Mouse (Mus musculus) limb, embryonic 13.5 days (tissue): ENCODE results near the gene Mup2. TPM values are rescaled to one million over a fixed set of nuclear protein-coding genes. Genes with fewer than 3 reads are reported as not detected.
"Not testable (repeated sequence)": the region's sequence is repeated elsewhere in the genome, so short reads cannot be mapped to it uniquely, and the experiment has no call there.

Source experiments
- ATAC-seq: fragments of 200-750 bp; cut with Nextera tagmentation; 2 replicates; pipeline ENCODE4 v1.8.0; 2017; ENCODE audit warnings: low read depth, moderate number of reproducible peaks, moderate TSS enrichment; ENCODE audit not compliant: low FRiP score
- H3K27ac ChIP-seq: fragments of 300-500 bp; sonication (generic); 2 replicates; pipeline ENCODE4 v1.5.1; 2015; ENCODE audit warnings: inconsistent platforms, mild to moderate bottlenecking, moderate library complexity
- H3K27me3 ChIP-seq: fragments of 300-500 bp; sonication (generic); 2 replicates; pipeline ENCODE4 v1.6.1; 2015; ENCODE audit warnings: mild to moderate bottlenecking, inconsistent platforms
- H3K36me3 ChIP-seq: fragments of 300-500 bp; sonication (generic); 2 replicates; pipeline ENCODE4 v1.6.1; 2015; ENCODE audit warnings: inconsistent platforms, mild to moderate bottlenecking, moderate library complexity
- H3K4me1 ChIP-seq: fragments of 300-500 bp; sonication (generic); 2 replicates; pipeline ENCODE4 v1.6.1; 2015; ENCODE audit warnings: inconsistent platforms
- H3K4me2 ChIP-seq: fragments of 300-500 bp; sonication (generic); replicated peaks from 2 replicates; pipeline ENCODE4 v1.6.1; 2015; ENCODE audit warnings: inconsistent platforms, mild to moderate bottlenecking, moderate library complexity
- H3K4me3 ChIP-seq: fragments of 300-500 bp; sonication (generic); 2 replicates; pipeline ENCODE4 v1.5.1; 2015; ENCODE audit warnings: moderate library complexity, mild to moderate bottlenecking, inconsistent platforms
- H3K9ac ChIP-seq: fragments of 300-500 bp; sonication (generic); 2 replicates; pipeline ENCODE4 v1.6.1; 2015; ENCODE audit warnings: mild to moderate bottlenecking, inconsistent platforms
- H3K9me3 ChIP-seq: fragments of 300-500 bp; sonication (generic); 2 replicates; pipeline ENCODE4 v1.6.1; 2016; ENCODE audit warnings: inconsistent platforms
- polyA plus RNA-seq: library from polyadenylated mRNA; unstranded; fragments of >200 nt; fragmentation: Nextera tagmentation; extraction: Ambion mirVana; gene quantifications from 2 replicates; pipeline ENCODE4 v1.2.1, GENCODE M21; 2015

Gene Mup2
- 0.27 TPM in 1 of 2 replicates, not detected in the other for polyA plus RNA-seq

DNA sequence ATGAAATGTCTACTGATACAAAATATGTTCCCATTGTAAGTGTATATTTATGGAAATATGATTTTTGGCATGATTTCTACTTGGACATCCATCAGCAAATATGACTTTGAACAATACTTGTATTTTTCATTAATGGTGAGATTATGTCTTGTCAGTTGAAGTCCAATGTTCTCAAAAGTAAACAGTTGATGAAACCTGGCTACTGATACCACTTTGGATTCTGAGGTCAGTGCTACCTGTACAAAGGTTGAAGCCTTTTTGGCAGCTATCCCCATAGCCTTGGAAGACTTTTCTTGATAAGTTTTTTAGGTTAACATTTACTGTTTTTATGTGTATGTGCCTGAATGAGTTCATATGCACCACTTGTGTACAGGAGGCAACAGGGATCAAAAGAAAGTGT lies at the start of gene Mup2:
Gene Mup2, minus strand, starts transcription at position 101 of the 400 bp plus-strand sequence.
- not testable (repeated sequence) for H3K27ac ChIP-seq, ATAC-seq, H3K9me3 ChIP-seq, H3K27me3 ChIP-seq, H3K36me3 ChIP-seq, H3K4me1 ChIP-seq, H3K9ac ChIP-seq, H3K4me2 ChIP-seq, H3K4me3 ChIP-seq

Other genes with a start within 250 kb of the Mup2 start
- 0.06 TPM in 1 of 2 replicates, not detected in the other for gene Slc46a2, start 239.2 kb downstream of the Mup2 start, polyA plus RNA-seq
- not detected in 2 replicates for gene Mup4, start 193.6 kb downstream of the Mup2 start, polyA plus RNA-seq
- not detected in 2 replicates for gene Mup6, start 190.0 kb downstream of the Mup2 start, polyA plus RNA-seq
- not detected in 2 replicates for gene Mup7, start 83.8 kb downstream of the Mup2 start, polyA plus RNA-seq
- gene Mup8, start 68.3 kb upstream of the Mup2 start, polyA plus RNA-seq, result 0.23 TPM in 1 of 2 replicates, not detected in the other